Mouse (Mus musculus): ENCODE results near the gene Lingo3.

- no peak for TF ChIP-seq CTCF (IDR thresholded peaks at IDR 0.05; ENCODE audit: insufficient read depth, low read length)
- TF ChIP-seq POLR2A (IDR thresholded peaks at IDR 0.05; ENCODE audit: borderline replicate concordance, extremely low read depth, low read depth, low read length): no peak
Measured at GRCm38 (mm10) chr10:80837827-80838226, 6.0 kb downstream of the Lingo3 start.
